Mouse (Mus musculus): ENCODE results near the gene Dhrs4.
A peak's percentile ranks its signal among the peaks of the same experiment; 100 is the strongest.

GRCm38 (mm10) chr14:55458273-55458672 is 20.3 kb upstream of the Dhrs4 start:
- TF ChIP-seq CTCF (IDR thresholded peaks at IDR 0.05; ENCODE audit: control insufficient read depth, insufficient read depth, insufficient read length), result peak; percentile 26
- TF ChIP-seq FOSL1 (IDR thresholded peaks at IDR 0.05; ENCODE audit: insufficient read depth, low read length, poor library complexity, severe bottlenecking), result no peak
- no peak for TF ChIP-seq MYOD1 (IDR thresholded peaks at IDR 0.05; ENCODE audit: control insufficient read depth, insufficient read length, low read depth)
- TF ChIP-seq USF1 (IDR thresholded peaks at IDR 0.05; ENCODE audit: low read depth), result no peak
